Mouse (Mus musculus) pancreas, adult 10 weeks (tissue): ENCODE data around the gene Las1l. TPM values are rescaled to one million over a fixed set of nuclear protein-coding genes. Genes with fewer than 3 reads are reported as not detected.

ENCODE experiments used
- polyA plus RNA-seq: library from polyadenylated mRNA; stranded (reverse); fragments of 350-450 nt; fragmentation: Illumina TruSeq; extraction: RNeasy Lipid Tissue Mini Kit (QIAGEN cat#74804); gene quantifications from one replicate; pipeline ENCODE4 v1.2.3, GENCODE M21; 2015; ENCODE audit warnings: low read depth, low replicate concordance; ENCODE audit not compliant: insufficient read depth

Las1l gene
- 11.1 TPM for polyA plus RNA-seq

DNA sequence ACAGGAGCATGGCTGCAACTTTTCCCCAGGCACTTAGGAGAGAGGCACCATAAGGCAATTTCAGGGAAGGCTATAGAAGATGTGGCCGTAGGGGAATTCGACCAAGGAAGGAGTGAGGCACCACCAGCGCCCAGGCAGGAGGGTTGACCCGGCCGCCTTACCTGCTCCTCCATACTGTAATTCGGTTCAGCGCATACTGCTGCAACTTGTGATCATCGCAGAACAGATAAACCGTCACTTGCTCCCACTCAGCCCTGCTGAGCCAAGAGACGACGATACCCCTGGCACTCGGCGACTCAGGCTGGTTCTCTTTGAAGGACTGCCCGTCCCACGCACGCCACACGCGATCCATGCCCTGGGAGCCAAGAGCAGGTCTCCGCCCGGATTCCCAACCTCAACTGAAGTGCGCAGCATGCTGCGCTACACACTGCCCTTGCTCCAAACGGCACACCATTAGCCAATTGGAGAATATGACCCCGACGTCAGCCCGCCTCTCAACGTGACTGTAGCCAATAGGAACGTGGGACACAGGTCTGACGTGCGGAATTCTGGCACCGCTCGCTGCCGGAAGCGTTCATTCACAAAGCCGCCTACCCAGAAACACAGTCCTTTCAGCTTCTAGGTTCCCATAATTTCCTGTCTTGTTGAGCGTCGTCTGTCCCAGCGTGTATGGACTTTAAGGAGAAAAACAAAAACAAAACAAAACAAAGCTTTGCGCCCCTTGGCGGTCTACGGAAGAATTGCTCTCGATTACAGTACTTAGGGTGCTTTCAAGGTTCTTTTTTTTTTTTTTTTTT, at the start of gene Las1l:
TSS of gene Las1l (minus strand) at position 466 of the 797 bp plus-strand sequence.

Other genes starting within 250 kb of the Las1l start
- 0.37 TPM for gene Zc3h12b, start 245.3 kb downstream of the Las1l start, polyA plus RNA-seq
- gene Msn, start 139.1 kb upstream of the Las1l start, polyA plus RNA-seq: 37.2 TPM